Mouse (Mus musculus): Measurements from ENCODE around the gene Tax1bp3.

The Tax1bp3 gene

GRCm38 (mm10) chr11:73225856-73226255, 49.0 kb downstream of the Tax1bp3 start:
- no peak for DNase-seq (ENCODE audit: extremely low read depth, low read depth, low spot score)

GRCm38 (mm10) chr11:73228881-73229280, 52.0 kb downstream of the Tax1bp3 start:
- no peak for DNase-seq (ENCODE audit: extremely low read depth, low read depth, low spot score)

- DNase-seq (ENCODE audit: extremely low read depth, low read depth, low spot score) = no peak
Observed at GRCm38 (mm10) chr11:73230081-73230480, 53.2 kb downstream of the Tax1bp3 start.

GRCm38 (mm10) chr11:73232513-73232912, 55.6 kb downstream of the Tax1bp3 start:
- DNase-seq (ENCODE audit: extremely low read depth, low read depth, low spot score) = no peak
